Mouse (Mus musculus): Measurements from ENCODE around the gene Pttg1.

DNA sequence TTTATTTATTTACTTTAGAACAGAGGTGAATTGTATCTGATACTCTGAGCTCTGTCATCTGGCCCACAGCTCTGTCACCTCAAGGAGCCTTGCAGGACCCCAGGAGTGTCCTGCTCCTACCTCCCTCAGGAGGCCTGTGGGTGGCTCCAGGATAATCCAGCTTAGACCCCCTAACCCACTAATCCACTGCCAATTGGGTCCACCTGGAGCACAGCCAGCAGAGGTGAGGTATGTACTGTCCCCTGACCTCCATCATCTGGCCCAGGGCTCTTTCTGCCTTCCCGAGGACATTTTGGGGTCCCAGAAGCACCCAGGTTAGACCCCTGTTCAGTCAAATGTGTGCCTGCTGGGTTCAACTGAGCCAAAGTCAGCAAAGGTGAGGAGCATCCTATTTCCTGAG lies 25.9 kb downstream of the Pttg1 start:
- TF ChIP-seq CTCF (IDR thresholded peaks at IDR 0.05; ENCODE audit: borderline replicate concordance, insufficient read depth, low read length) (no peak), POLR2A (IDR thresholded peaks at IDR 0.05; ENCODE audit: low read depth, low read length) (no peak)

All from embryonic fibroblast, embryonic 13.5 days (primary cell).